23 mouse cellular contexts compared by ENCODE assay signal in genomic region chr19:43548060-43548459, GRCm38 (mm10).
"Had no signal": no experiment of that assay in that cellular context is flagged by ENCODE, and none has a peak within 500 bp of the region (broad histone marks: within the 10 kb centered on the region; RNA-seq: fewer than 3 reads in every experiment).

No protein-coding gene starts in this region.

- H3K27ac ChIP-seq: heart, adult 2 months; heart, embryonic 13.5 days; heart, embryonic 15.5 days; hindbrain, embryonic 13.5 days; hindbrain, embryonic 15.5 days; hindbrain, postnatal 0 days; limb, embryonic 13.5 days; limb, embryonic 15.5 days; liver, embryonic 12.5 days had no signal

- DNase-seq: forebrain, postnatal 0 days; gastrocnemius, postnatal 14 days; gastrocnemius, postnatal 36 days; heart, adult 11 months; heart, adult 2 months; heart, postnatal 14 days; heart, postnatal 36 days; kidney, adult 18-20 months; kidney, adult 8-10 months; kidney, postnatal 10 days; kidney, postnatal 25 days; layer of hippocampus, adult 9-11 months; layer of hippocampus, postnatal 36 days; left cerebral cortex, postnatal 4 days had no signal

- H3K4me3 ChIP-seq: heart, adult 2 months; heart, embryonic 13.5 days; heart, embryonic 15.5 days; hindbrain, embryonic 13.5 days; hindbrain, embryonic 15.5 days; limb, embryonic 13.5 days; limb, embryonic 15.5 days; liver, embryonic 12.5 days had no signal

- H3K4me1 ChIP-seq: limb, embryonic 15.5 days; liver, embryonic 12.5 days had no signal

- H3K9ac ChIP-seq: forebrain, postnatal 0 days; heart, embryonic 13.5 days; heart, embryonic 15.5 days; hindbrain, embryonic 13.5 days; hindbrain, embryonic 15.5 days; limb, embryonic 13.5 days; limb, embryonic 15.5 days; liver, embryonic 12.5 days had no signal

- H3K4me2 ChIP-seq: heart, embryonic 11.5 days; heart, embryonic 13.5 days; heart, embryonic 15.5 days; hindbrain, embryonic 13.5 days; hindbrain, embryonic 15.5 days; limb, embryonic 13.5 days; limb, embryonic 15.5 days; liver, embryonic 12.5 days had no signal

- H3K9me3 ChIP-seq: heart, embryonic 13.5 days; heart, embryonic 15.5 days; hindbrain, embryonic 13.5 days; hindbrain, embryonic 15.5 days; limb, embryonic 13.5 days; limb, embryonic 15.5 days; liver, embryonic 12.5 days had no signal

- H3K36me3 ChIP-seq: heart, embryonic 13.5 days; heart, embryonic 15.5 days; hindbrain, embryonic 13.5 days; hindbrain, embryonic 15.5 days; limb, embryonic 13.5 days; limb, embryonic 15.5 days; liver, embryonic 12.5 days had no signal

- H3K27me3 ChIP-seq: hindbrain, embryonic 13.5 days; hindbrain, embryonic 15.5 days had no signal

- ATAC-seq: forebrain, postnatal 0 days; hindbrain, postnatal 0 days; liver, embryonic 12.5 days had no signal
